Mouse (Mus musculus): ENCODE measurements around the gene Sema6d. TPM values are rescaled to one million over a fixed set of nuclear protein-coding genes. Genes with fewer than 3 reads are reported as not detected.
A peak's percentile ranks its signal among the peaks of the same experiment; 100 is the strongest.
"Not testable (repeated sequence)": the region's sequence is repeated elsewhere in the genome, so short reads cannot be mapped to it uniquely, and the experiment has no call there.

Sema6d gene
- polyA plus RNA-seq, 1 experiment from 2014 or later = 16.5 TPM

GRCm38 (mm10) chr2:124293601-124294000 is 203.8 kb downstream of the Sema6d start:
- Histone ChIP-seq H3K9me3 (replicated peaks) (no peaks in the 10 kb centered on the region), H3K4me2 (no peak overlapping the region), H3K9ac (no peak overlapping the region), H3K36me3 (no peaks in the 10 kb centered on the region), H3K27me3 (no peaks in the 10 kb centered on the region), H3K27ac (no peak overlapping the region), H3K4me1 (replicated peaks) (peaks cover 11% of the 10 kb centered on the region), H3K4me3 (no peak overlapping the region)
- WGBS = 74% methylated on average over 2 of the region's 2 CpGs
- no peak for ATAC-seq (replicated peaks; ENCODE audit: insufficient number of reproducible peaks, insufficient read depth, low FRiP score, low read depth)

GRCm38 (mm10) chr2:124298351-124298750 is 208.6 kb downstream of the Sema6d start:
- ATAC-seq (replicated peaks; ENCODE audit: insufficient number of reproducible peaks, insufficient read depth, low FRiP score, low read depth) = no peak
- WGBS = 49% methylated on average over 5 of the region's 5 CpGs
- H3K4me1 ChIP-seq (replicated peaks) = peaks cover 11% of the 10 kb centered on the region
- no peak overlapping the region for H3K4me2 ChIP-seq
- H3K27ac ChIP-seq = no peak overlapping the region
- H3K27me3 ChIP-seq = no peaks in the 10 kb centered on the region
- no peak overlapping the region for H3K4me3 ChIP-seq
- no peaks in the 10 kb centered on the region for H3K9me3 ChIP-seq (replicated peaks)
- H3K36me3 ChIP-seq = no peaks in the 10 kb centered on the region
- H3K9ac ChIP-seq = no peak overlapping the region

- Histone ChIP-seq H3K27ac (no peak overlapping the region), H3K27me3 (no peaks in the 10 kb centered on the region), H3K4me1 (replicated peaks) (peaks cover 11% of the 10 kb centered on the region), H3K9ac (no peak overlapping the region), H3K4me3 (no peak overlapping the region), H3K36me3 (no peaks in the 10 kb centered on the region), H3K4me2 (no peak overlapping the region), H3K9me3 (replicated peaks) (no peaks in the 10 kb centered on the region)
- 36% methylated on average over 1 of the region's 1 CpGs for WGBS
- ATAC-seq (replicated peaks; ENCODE audit: insufficient number of reproducible peaks, insufficient read depth, low FRiP score, low read depth) = no peak
These were observed 209.1 kb downstream of the Sema6d start for GRCm38 (mm10) chr2:124298872-124299271.

- Histone ChIP-seq H3K27me3 (no peaks in the 10 kb centered on the region), H3K4me1 (replicated peaks) (no peaks in the 10 kb centered on the region), H3K4me2 (no peak overlapping the region), H3K9ac (no peak overlapping the region), H3K9me3 (replicated peaks) (no peaks in the 10 kb centered on the region), H3K36me3 (no peaks in the 10 kb centered on the region), H3K4me3 (no peak overlapping the region), H3K27ac (no peak overlapping the region)
- no peak for ATAC-seq (replicated peaks; ENCODE audit: insufficient number of reproducible peaks, insufficient read depth, low FRiP score, low read depth)
- WGBS = 48% methylated on average over 2 of the region's 2 CpGs
These were observed 218.8 kb downstream of the Sema6d start for GRCm38 (mm10) chr2:124308605-124309004.

- Histone ChIP-seq H3K36me3 (no peaks in the 10 kb centered on the region), H3K9ac (no peak overlapping the region), H3K27ac (no peak overlapping the region), H3K9me3 (replicated peaks) (no peaks in the 10 kb centered on the region), H3K4me2 (no peak overlapping the region), H3K4me1 (replicated peaks) (no peaks in the 10 kb centered on the region), H3K27me3 (no peaks in the 10 kb centered on the region), H3K4me3 (no peak overlapping the region)
- 81% methylated on average over 6 of the region's 6 CpGs for WGBS
- ATAC-seq (replicated peaks; ENCODE audit: insufficient number of reproducible peaks, insufficient read depth, low FRiP score, low read depth) = no peak
These were observed 219.8 kb downstream of the Sema6d start for GRCm38 (mm10) chr2:124309361-124310128.

GRCm38 (mm10) chr2:124322528-124323215 is 232.9 kb downstream of the Sema6d start:
- WGBS = 58% methylated on average over 5 of the region's 5 CpGs

GRCm38 (mm10) chr2:124324107-124324724 is 234.4 kb downstream of the Sema6d start:
- Histone ChIP-seq H3K9me3 (replicated peaks) (no peaks in the 10 kb centered on the region), H3K4me1 (replicated peaks) (no peaks in the 10 kb centered on the region), H3K27me3 (no peaks in the 10 kb centered on the region), H3K36me3 (no peaks in the 10 kb centered on the region), H3K4me3 (no peak overlapping the region), H3K4me2 (no peak overlapping the region), H3K9ac (no peak overlapping the region), H3K27ac (no peak overlapping the region)
- 66% methylated on average over 6 of the region's 6 CpGs for WGBS
- ATAC-seq (replicated peaks; ENCODE audit: insufficient number of reproducible peaks, insufficient read depth, low FRiP score, low read depth) = no peak

More at GRCm38 (mm10) chr2:124322528-124323215, 232.9 kb downstream of the Sema6d start:
- H3K27me3 ChIP-seq = no peaks in the 10 kb centered on the region
- no peak overlapping the region for H3K4me2 ChIP-seq
- ATAC-seq (replicated peaks; ENCODE audit: insufficient number of reproducible peaks, insufficient read depth, low FRiP score, low read depth) = no peak
- H3K9me3 ChIP-seq (replicated peaks) = no peaks in the 10 kb centered on the region
- H3K27ac ChIP-seq = no peak overlapping the region
- H3K36me3 ChIP-seq = no peaks in the 10 kb centered on the region
- H3K9ac ChIP-seq = no peak overlapping the region
- H3K4me1 ChIP-seq (replicated peaks) = no peaks in the 10 kb centered on the region
- H3K4me3 ChIP-seq = no peak overlapping the region

GRCm38 (mm10) chr2:124329473-124330130 is 239.8 kb downstream of the Sema6d start:
- ATAC-seq (replicated peaks; ENCODE audit: insufficient number of reproducible peaks, insufficient read depth, low FRiP score, low read depth) = no peak
- WGBS = 21% methylated on average over 1 of the region's 1 CpGs
- Histone ChIP-seq H3K27ac (0 out of 2 replicates have a peak overlapping the region, but pooled peaks have one; percentile 1), H3K4me2 (no peak overlapping the region), H3K27me3 (no peaks in the 10 kb centered on the region), H3K4me1 (replicated peaks) (peaks cover 15% of the 10 kb centered on the region; the same call in 1 of the 2 replicates), H3K9me3 (replicated peaks) (no peaks in the 10 kb centered on the region), H3K4me3 (no peak overlapping the region), H3K36me3 (no peaks in the 10 kb centered on the region), H3K9ac (no peak overlapping the region)

- H3K4me1 ChIP-seq (replicated peaks) = peaks cover 30% of the 10 kb centered on the region
- no peak overlapping the region for H3K4me2 ChIP-seq
- no peaks in the 10 kb centered on the region for H3K9me3 ChIP-seq (replicated peaks)
- H3K27ac ChIP-seq = peak overlapping the region; percentile 48
- 43% methylated on average over 5 of the region's 5 CpGs for WGBS
- no peak overlapping the region for H3K9ac ChIP-seq
- ATAC-seq (replicated peaks; ENCODE audit: insufficient number of reproducible peaks, insufficient read depth, low FRiP score, low read depth) = peak; percentile 66; the same call in 1 of the 2 replicates
- no peaks in the 10 kb centered on the region for H3K27me3 ChIP-seq
- H3K4me3 ChIP-seq = no peak overlapping the region
- no peaks in the 10 kb centered on the region for H3K36me3 ChIP-seq
These were observed 243.1 kb downstream of the Sema6d start for GRCm38 (mm10) chr2:124332890-124333289.

- 78% methylated on average over 2 of the region's 2 CpGs for WGBS
- not testable (repeated sequence) for H3K9ac ChIP-seq; H3K36me3 ChIP-seq; ATAC-seq (replicated peaks; ENCODE audit: insufficient number of reproducible peaks, insufficient read depth, low FRiP score, low read depth); H3K27ac ChIP-seq; H3K4me2 ChIP-seq; H3K27me3 ChIP-seq; H3K4me3 ChIP-seq; H3K9me3 ChIP-seq (replicated peaks)
- H3K4me1 ChIP-seq (replicated peaks) = peaks cover 29% of the 10 kb centered on the region
These were observed 244.9 kb downstream of the Sema6d start for GRCm38 (mm10) chr2:124334655-124335054.

GRCm38 (mm10) chr2:124338296-124338695 is 248.5 kb downstream of the Sema6d start:
- H3K4me2 ChIP-seq = no peak overlapping the region
- ATAC-seq (replicated peaks; ENCODE audit: insufficient number of reproducible peaks, insufficient read depth, low FRiP score, low read depth) = no peak
- no peak overlapping the region for H3K4me3 ChIP-seq
- H3K36me3 ChIP-seq = no peaks in the 10 kb centered on the region
- no peak overlapping the region for H3K9ac ChIP-seq
- no peak overlapping the region for H3K27ac ChIP-seq
- no peaks in the 10 kb centered on the region for H3K9me3 ChIP-seq (replicated peaks)
- WGBS = 85% methylated on average over 6 of the region's 6 CpGs
- H3K4me1 ChIP-seq (replicated peaks) = peaks cover 15% of the 10 kb centered on the region
- no peaks in the 10 kb centered on the region for H3K27me3 ChIP-seq

Measured in heart, embryonic 15.5 days (tissue).